Mouse (Mus musculus) bone marrow macrophage, adult 2 months (primary cell): ENCODE data around the gene Luc7l.

ENCODE experiments used
- CTCF ChIP-seq: IDR thresholded peaks from 2 replicates; pipeline ENCODE4 v1.5.1; 2012; ENCODE audit warnings: low read depth, mild to moderate bottlenecking, low read length, moderate library complexity
- POLR2A ChIP-seq: IDR thresholded peaks from 2 replicates; pipeline ENCODE4 v1.6.1; 2012; ENCODE audit warnings: mild to moderate bottlenecking, low read depth, low read length, borderline replicate concordance

- no peak for TF ChIP-seq CTCF
- TF ChIP-seq POLR2A, result no peak
These were observed 62.8 kb downstream of the Luc7l start for GRCm38 (mm10) chr17:26315474-26315873.
